Mouse (Mus musculus): ENCODE results near the gene Klf15.

The Klf15 gene

GRCm38 (mm10) chr6:90462181-90462706, at the start of gene Klf15:
TSS of gene Klf15 (plus strand) at chr6:90462576.
- no peak for DNase-seq (ENCODE audit: low read depth)

DNA sequence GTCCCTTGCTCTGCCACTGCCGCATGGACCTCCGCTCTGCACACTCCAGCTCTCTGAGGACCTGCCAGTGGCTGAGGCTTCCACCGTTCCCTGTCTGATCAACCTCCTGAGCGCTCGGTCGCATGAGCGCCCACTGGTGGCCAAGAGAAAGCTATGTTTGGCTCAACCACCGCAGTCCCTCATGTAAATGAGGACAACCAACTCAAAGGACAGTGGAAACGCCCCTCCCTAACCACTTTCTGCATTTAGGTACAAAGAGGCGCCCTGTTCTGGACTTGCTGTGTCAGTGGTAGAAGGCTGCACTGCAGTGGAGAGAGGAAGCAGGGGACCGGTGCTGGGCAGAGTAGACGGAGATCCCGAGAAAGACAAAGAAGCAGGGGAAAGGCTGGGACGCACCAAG, 39.8 kb upstream of the Klf15 start:
- peak; percentile 64 for DNase-seq (ENCODE audit: low read depth)

- no peak for DNase-seq (ENCODE audit: low read depth)
Measured at GRCm38 (mm10) chr6:90425361-90425760, 37.0 kb upstream of the Klf15 start.

DNA sequence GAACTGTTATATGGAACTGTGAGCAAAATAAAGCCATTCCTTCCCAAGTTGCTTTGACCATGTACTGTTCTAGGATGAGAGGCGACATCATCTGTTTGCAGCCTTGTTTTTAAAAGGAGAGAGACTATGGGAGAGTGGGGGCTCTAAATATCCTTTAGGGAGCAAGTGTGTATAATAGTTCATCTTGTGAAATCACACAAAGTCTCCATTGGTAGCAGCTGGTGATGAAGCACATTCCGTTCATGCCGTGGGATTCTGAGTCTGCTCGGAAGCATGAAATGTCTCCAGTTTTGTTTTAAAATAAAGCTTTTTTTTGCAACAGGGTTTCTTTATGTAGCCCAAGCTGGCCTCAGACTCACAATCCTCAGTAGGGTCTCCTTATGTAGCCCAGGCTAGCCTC, 36.4 kb upstream of the Klf15 start:
- DNase-seq (ENCODE audit: low read depth), result no peak

DNA sequence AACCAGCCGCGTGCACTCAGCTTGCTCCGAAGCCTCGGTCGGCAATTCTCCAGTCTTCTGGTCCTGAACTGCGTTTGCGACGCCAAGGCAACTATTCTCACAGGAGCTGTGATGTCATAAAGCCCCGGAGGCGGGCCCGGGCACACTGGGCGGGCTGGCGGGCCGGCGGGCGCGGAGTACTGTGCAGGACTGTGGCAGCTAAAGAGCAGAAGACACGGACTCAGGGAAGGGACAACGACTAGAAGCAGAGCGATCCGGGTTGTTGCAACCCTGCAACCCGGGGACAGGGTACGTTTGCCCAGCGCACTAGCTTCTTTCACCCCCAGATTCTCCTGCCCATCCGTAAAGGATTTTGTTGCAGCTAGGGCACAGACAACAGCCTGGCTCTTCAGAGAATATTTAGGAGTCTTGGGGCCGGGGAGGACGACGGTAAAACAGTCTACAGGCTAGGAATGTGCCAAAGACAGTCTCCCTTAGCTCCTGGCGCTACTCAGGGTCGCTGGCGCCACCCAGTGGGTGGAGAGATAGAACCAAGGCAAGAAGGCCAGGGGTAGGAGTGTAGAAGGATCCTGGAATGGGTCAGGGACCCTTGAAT, 33.9 kb upstream of the Klf15 start, which contains the start of gene Cfap100:
TSS of gene Cfap100 (minus strand) at position 418 of the 595 bp plus-strand sequence.
- peak; percentile 5 for DNase-seq (ENCODE audit: low read depth)

- no peak for DNase-seq (ENCODE audit: low read depth)
Measured at GRCm38 (mm10) chr6:90429911-90430310, 32.5 kb upstream of the Klf15 start.

GRCm38 (mm10) chr6:90431487-90431886, 30.9 kb upstream of the Klf15 start:
- DNase-seq (ENCODE audit: low read depth), result no peak

- DNase-seq (ENCODE audit: low read depth), result no peak
Measured at GRCm38 (mm10) chr6:90434687-90435086, 27.7 kb upstream of the Klf15 start.

DNA sequence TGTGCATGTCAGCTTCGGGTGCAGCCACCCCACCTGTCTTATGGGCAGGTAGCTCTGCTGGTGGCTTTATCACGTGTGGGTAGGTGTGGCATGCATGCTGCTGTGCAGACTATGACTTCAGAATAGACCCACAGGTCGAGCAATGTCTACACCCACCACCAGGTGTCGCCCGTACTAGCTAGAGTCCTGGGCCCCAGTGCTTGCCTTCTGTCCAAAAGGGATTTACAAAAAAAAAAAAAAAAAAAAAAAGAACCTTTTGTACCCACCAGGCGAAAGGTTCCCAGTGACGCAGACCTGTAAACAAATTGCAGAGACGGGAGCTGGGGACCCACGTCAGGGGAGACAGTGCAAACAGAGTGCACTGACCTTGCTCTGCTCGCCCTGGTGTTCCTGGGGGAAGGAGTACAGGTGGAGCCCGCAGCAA, 27.2 kb upstream of the Klf15 start:
- DNase-seq (ENCODE audit: low read depth), result peak; percentile 45

GRCm38 (mm10) chr6:90436192-90436907, 26.0 kb upstream of the Klf15 start:
- no peak for DNase-seq (ENCODE audit: low read depth)

- DNase-seq (ENCODE audit: low read depth), result no peak
Measured at GRCm38 (mm10) chr6:90437041-90437440, 25.3 kb upstream of the Klf15 start.

GRCm38 (mm10) chr6:90446883-90447282, 15.5 kb upstream of the Klf15 start:
- no peak for DNase-seq (ENCODE audit: low read depth)

DNA sequence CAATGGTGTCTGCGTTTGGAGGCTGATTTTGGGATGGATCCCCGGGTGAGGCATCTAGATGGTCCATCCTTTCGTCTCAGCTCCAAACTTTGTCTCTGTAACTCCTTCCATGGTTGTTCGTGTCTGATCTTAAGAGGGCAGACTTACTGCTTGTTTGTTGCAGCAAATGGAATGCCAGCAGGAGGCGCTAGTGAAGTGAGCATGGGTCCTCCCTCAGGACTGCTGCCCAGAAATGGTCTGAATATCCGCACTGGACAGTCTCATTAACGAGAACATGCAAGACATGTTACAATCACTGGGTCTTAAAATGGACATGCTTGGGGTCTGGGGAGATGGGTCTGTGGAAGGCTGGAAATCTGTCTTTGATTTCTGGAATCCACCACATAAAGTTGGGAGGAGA, 12.2 kb upstream of the Klf15 start:
- DNase-seq (ENCODE audit: low read depth), result peak; percentile 61

- no peak for DNase-seq (ENCODE audit: low read depth)
Measured at GRCm38 (mm10) chr6:90450697-90451096, 11.7 kb upstream of the Klf15 start.

- DNase-seq (ENCODE audit: low read depth), result no peak
Measured at GRCm38 (mm10) chr6:90451512-90451911, 10.9 kb upstream of the Klf15 start.

GRCm38 (mm10) chr6:90452603-90453002, 9.8 kb upstream of the Klf15 start:
- DNase-seq (ENCODE audit: low read depth), result no peak

DNA sequence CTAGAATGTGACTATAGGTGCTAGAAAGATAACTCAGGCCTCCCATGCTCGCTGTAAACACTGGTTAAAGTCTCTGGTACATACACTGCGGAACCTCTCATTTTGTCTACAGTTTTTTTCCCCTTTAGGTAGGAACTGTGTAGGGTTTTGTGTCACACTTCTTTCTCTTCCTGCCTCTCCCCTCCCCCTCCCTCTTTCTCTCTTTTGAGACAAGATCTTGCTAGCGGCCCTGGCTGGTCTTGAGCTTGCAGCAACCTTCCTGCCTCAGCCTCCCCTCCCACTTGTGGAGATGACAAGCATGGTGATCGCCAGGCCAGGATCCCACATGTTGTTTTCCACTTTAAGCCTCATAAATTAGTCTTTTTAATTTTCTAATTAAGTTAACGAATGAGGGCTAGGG, 8.6 kb upstream of the Klf15 start:
- no peak for DNase-seq (ENCODE audit: low read depth)

DNA sequence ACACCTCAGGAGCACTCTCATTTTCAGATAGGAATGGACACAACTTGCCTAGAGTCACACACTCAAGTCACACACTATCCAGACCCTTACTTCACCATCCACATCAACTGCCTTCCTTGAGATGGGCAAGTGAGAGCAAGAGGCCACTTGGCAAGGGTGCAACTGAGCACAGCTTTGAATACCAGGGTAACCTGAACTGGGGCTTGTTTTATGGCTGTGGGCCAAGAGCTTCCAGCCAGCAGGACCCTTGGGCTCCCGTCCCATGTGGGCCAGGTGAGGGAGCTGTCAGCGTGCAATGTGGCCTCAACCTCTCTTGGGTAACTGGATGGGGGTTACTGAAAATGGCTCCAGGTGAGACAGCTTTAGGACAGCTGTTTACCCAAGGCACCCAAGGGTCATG, 5.0 kb upstream of the Klf15 start:
- no peak for DNase-seq (ENCODE audit: low read depth)

DNA sequence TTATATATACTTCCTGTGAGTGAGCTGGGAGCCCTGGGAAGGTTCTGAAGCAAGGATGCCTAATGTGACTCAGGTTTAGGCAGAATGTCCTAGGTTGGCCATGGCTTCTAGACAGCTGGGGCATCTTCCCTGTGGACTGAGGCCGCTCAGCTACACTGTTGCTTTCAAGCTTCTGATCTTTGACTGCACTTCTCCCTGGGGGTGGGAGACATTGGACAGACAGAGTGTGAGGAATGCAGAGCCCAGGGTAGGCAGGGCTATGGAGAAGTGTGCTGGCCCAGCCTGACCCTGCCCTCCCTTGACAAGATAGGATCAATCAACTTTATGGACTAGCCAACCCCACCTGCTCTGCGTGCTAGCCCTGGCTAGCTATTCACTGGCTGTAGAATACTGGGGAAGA, 1.2 kb upstream of the Klf15 start:
- no peak for DNase-seq (ENCODE audit: low read depth)

- DNase-seq (ENCODE audit: low read depth), result no peak
Measured at GRCm38 (mm10) chr6:90461771-90462170, 605 bp upstream of the Klf15 start.

DNA sequence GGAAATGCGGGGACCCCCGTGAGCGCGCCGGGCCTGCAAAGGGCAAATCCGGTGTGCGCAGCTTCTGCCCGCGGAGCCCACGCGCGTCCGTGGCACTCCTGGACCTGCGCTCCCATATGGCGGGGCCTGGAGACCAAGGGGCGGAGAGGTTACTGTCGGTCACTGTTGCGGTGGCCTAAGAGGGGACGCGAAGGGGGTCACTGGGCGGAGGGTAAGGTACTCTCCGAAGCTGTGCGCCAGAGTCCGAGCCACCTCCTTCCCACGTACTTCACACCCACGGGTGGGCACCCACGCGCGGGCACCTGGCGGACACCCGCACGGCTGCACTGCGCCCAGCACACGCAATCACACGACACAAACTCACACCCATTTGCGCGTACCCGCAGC, 458 bp downstream of the Klf15 start:
- DNase-seq (ENCODE audit: low read depth), result no peak

DNA sequence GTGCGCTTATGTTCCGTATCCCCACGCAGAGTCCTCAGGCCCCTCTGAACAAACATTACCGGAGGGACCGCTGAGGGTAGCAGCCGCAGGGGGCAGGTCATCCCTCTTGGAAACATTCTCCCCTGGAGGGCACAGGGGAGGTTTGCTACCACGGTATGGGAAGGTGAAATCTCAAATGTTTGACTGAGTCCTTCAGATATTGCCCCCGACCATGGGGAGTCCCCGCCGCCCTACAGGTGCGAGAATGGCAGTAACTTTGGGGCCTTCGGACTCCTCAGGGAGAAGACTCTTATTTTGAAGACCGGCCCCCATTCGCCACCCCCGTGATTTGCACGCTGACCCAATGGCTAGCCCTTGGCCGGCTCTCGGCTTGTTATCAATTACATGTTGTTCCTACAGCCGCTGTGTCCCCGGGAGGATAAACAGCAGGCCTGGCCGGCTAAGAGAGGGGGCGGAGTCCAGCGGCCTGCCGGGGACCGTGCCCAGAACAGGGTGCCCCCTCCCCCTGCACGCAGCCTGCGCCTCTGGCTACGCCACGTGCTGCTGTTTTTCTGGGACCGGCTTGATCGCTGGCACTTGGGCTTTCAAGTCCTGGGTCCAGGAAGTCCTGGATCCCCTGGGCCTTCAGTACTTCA, 969 bp downstream of the Klf15 start:
- DNase-seq (ENCODE audit: low read depth), result no peak

DNA sequence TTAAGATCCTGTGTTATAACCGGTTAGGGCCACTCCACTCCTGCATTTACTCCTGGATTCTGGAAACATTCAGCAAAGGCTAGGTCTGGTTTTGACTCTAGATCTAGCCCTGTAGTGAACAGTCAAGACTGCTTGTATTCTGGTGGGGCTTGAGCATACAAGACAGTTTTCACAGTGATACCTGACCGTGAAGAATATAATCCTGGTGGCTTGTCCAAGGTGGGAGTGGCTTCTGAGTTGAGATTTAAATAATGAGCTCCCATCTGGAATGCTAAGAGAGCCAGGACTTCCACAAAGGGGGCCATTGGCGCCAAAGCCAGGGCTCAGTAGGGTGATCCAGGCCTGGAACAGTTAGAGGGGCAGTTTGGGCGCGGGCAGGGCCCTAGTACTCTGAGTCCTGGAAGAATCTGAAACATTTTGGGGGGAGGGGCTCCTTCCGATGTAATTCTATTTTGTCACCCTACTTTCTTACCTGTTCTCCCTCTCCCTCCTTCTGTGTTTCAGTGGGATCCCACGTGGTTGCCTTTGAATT, 1.6 kb downstream of the Klf15 start:
- DNase-seq (ENCODE audit: low read depth), result no peak

Measured in 416B (cell line).